Mouse (Mus musculus): Measurements from ENCODE around the gene Ifna7. TPM values are rescaled to one million over a fixed set of nuclear protein-coding genes. Genes with fewer than 3 reads are reported as not detected.

Ifna7 gene
- total RNA-seq, 1 experiment, result not detected

GRCm38 (mm10) chr4:88865011-88865569, 49.1 kb downstream of the Ifna7 start:
- DNase-seq (ENCODE audit: low read depth, low spot score), result no peak
- Histone ChIP-seq H3K4me3 (ENCODE audit: insufficient read depth in 1 of 2, low read depth in 1 of 2, low read length in 2 of 2, poor library complexity in 1 of 2, severe bottlenecking in 1 of 2) (no peak overlapping the region), H3K9me3 (ENCODE audit: control insufficient read depth, insufficient read depth, low read depth, low read length) (no peaks in the 10 kb centered on the region), H3K36me3 (ENCODE audit: control insufficient read depth, insufficient read depth, low read length, poor library complexity, severe bottlenecking) (no peaks in the 10 kb centered on the region), H3K27ac (ENCODE audit: insufficient read depth, low read depth, low read length, poor library complexity, severe bottlenecking) (no peak overlapping the region), H3K4me1 (ENCODE audit: control insufficient read depth in 2 of 2, insufficient read depth in 2 of 2, low read length in 2 of 2, poor library complexity in 1 of 2) (peaks cover 0 to 19% of the 10 kb centered on the region in 2 experiments; a peak in 2 of 4 replicates), H3K9ac (ENCODE audit: insufficient read depth, low read depth, low read length, poor library complexity, severe bottlenecking) (no peak overlapping the region)
- in situ Hi-C loops (cut with MboI; ENCODE audit: low sequenced_read_pairs in 2 of 2, unreplicated experiment in 2 of 2), result no loop called here
- TF ChIP-seq CHD2 (IDR thresholded peaks at IDR 0.05; ENCODE audit: low read depth, low read length) (no peak), HCFC1 (IDR thresholded peaks at IDR 0.05; ENCODE audit: borderline replicate concordance, insufficient read depth, low read length) (no peak), ZNF384 (IDR thresholded peaks at IDR 0.05; ENCODE audit: low read depth, low read length) (no peak), MAFK (IDR thresholded peaks at IDR 0.05; ENCODE audit: insufficient read depth, low read depth, low read length) (no peak), ZC3H11A (IDR thresholded peaks at IDR 0.05; ENCODE audit: borderline replicate concordance, low read depth, low read length) (no peak)

Other genes starting within 250 kb of the Ifna7 start
- gene Ifna14, start 244.4 kb upstream of the Ifna7 start, total RNA-seq (2012; rRNA removed), result not detected in 2 replicates
- gene Ifna9, start 223.8 kb upstream of the Ifna7 start, total RNA-seq (2012; rRNA removed), result not detected in 2 replicates
- not detected in 2 replicates for gene Ifna12, start 212.9 kb upstream of the Ifna7 start, total RNA-seq (2012; rRNA removed)
- not detected in 2 replicates for gene C87499, start 181.8 kb upstream of the Ifna7 start, total RNA-seq (2012; rRNA removed)
- not detected in 2 replicates for gene Ifna13, start 171.8 kb upstream of the Ifna7 start, total RNA-seq (2012; rRNA removed)
- not detected in 2 replicates for gene Ifna16, start 139.3 kb upstream of the Ifna7 start, total RNA-seq (2012; rRNA removed)
- not detected in 2 replicates for gene Ifna2, start 132.3 kb upstream of the Ifna7 start, total RNA-seq (2012; rRNA removed)
- gene Ifnab, start 124.9 kb upstream of the Ifna7 start, total RNA-seq (2012; rRNA removed), result not detected in 2 replicates
- gene Gm26566, start 94.4 kb upstream of the Ifna7 start, total RNA-seq (2012; rRNA removed), result 3.7 and 5.3 TPM in 2 replicates
- 20.7 and 31.5 TPM in 2 replicates for gene Klhl9, start 93.8 kb upstream of the Ifna7 start, total RNA-seq (2012; rRNA removed)
- gene Gm13271, start 61.4 kb upstream of the Ifna7 start, total RNA-seq (2012; rRNA removed), result not detected in 2 replicates
- not detected in 2 replicates for gene Gm13283, start 56.1 kb upstream of the Ifna7 start, total RNA-seq (2012; rRNA removed)
- not detected in 2 replicates for gene Gm13290, start 42.4 kb upstream of the Ifna7 start, total RNA-seq (2012; rRNA removed)
- gene Gm13289, start 39.3 kb upstream of the Ifna7 start, total RNA-seq (2012; rRNA removed), result not detected in 2 replicates
- not detected in 2 replicates for gene Gm13272, start 36.4 kb upstream of the Ifna7 start, total RNA-seq (2012; rRNA removed)
- not detected in 2 replicates for gene Ifnz, start 34.1 kb upstream of the Ifna7 start, total RNA-seq (2012; rRNA removed)
- not detected in 2 replicates for gene Gm13276, start 30.5 kb upstream of the Ifna7 start, total RNA-seq (2012; rRNA removed)
- not detected in 2 replicates for gene Gm13277, start 27.6 kb upstream of the Ifna7 start, total RNA-seq (2012; rRNA removed)
- not detected in 2 replicates for gene Gm13278, start 24.7 kb upstream of the Ifna7 start, total RNA-seq (2012; rRNA removed)
- not detected in 2 replicates for gene Gm13275, start 21.7 kb upstream of the Ifna7 start, total RNA-seq (2012; rRNA removed)
- not detected in 2 replicates for gene Gm13279, start 18.8 kb upstream of the Ifna7 start, total RNA-seq (2012; rRNA removed)
- gene Gm13285, start 16.6 kb upstream of the Ifna7 start, total RNA-seq (2012; rRNA removed), result not detected in 2 replicates
- gene Gm13287, start 13.0 kb upstream of the Ifna7 start, total RNA-seq (2012; rRNA removed), result not detected in 2 replicates
- not detected in 2 replicates for gene Gm13288, start 10.7 kb upstream of the Ifna7 start, total RNA-seq (2012; rRNA removed)
- gene Ifna11, start 3.7 kb downstream of the Ifna7 start, total RNA-seq (2012; rRNA removed), result not detected in 2 replicates
- gene Ifna6, start 11.2 kb downstream of the Ifna7 start, total RNA-seq (2012; rRNA removed), result not detected in 2 replicates
- gene Ifna5, start 19.3 kb downstream of the Ifna7 start, total RNA-seq (2012; rRNA removed), result not detected in 2 replicates
- gene Ifna4, start 25.6 kb downstream of the Ifna7 start, total RNA-seq (2012; rRNA removed), result not detected in 2 replicates
- gene Ifna1, start 33.9 kb downstream of the Ifna7 start, total RNA-seq (2012; rRNA removed), result not detected in 2 replicates
- gene Ifne, start 64.0 kb downstream of the Ifna7 start, total RNA-seq (2012; rRNA removed), result not detected in 2 replicates